13 mouse cellular contexts compared by ENCODE assay signal in genomic region chr4:153220485-153220884, GRCm38 (mm10).
"Had no signal": no experiment of that assay in that cellular context is flagged by ENCODE, and none has a peak within 500 bp of the region (broad histone marks: within the 10 kb centered on the region; RNA-seq: fewer than 3 reads in every experiment).

No protein-coding gene starts in this region.

- H3K4me3 ChIP-seq: liver, embryonic 12.5 days; lung, embryonic 15.5 days; midbrain, embryonic 12.5 days; myocyte; neural tube, embryonic 13.5 days; stomach, embryonic 15.5 days had no signal

- H3K36me3 ChIP-seq: liver, embryonic 12.5 days; lung, embryonic 15.5 days; midbrain, embryonic 12.5 days; neural tube, embryonic 13.5 days; stomach, embryonic 15.5 days had no signal

- ATAC-seq: liver, embryonic 12.5 days; midbrain, embryonic 16.5 days had no signal

- DNase-seq: lung, adult 18-20 months; thymus, adult 2 months; thymus, postnatal 25 days; thymus, postnatal 4 days had no signal

- H3K27me3 ChIP-seq: liver, embryonic 12.5 days; lung, embryonic 15.5 days; neural tube, embryonic 13.5 days; stomach, embryonic 15.5 days had no signal

- H3K9me3 ChIP-seq: liver, embryonic 12.5 days; lung, embryonic 15.5 days; midbrain, embryonic 12.5 days; stomach, embryonic 15.5 days had no signal

- H3K4me2 ChIP-seq: liver, embryonic 12.5 days; lung, embryonic 15.5 days; midbrain, embryonic 12.5 days; neural tube, embryonic 13.5 days; stomach, embryonic 15.5 days had no signal

- H3K27ac ChIP-seq: liver, embryonic 12.5 days; liver, embryonic 14.5 days; lung, embryonic 15.5 days; midbrain, embryonic 12.5 days; neural tube, embryonic 13.5 days; stomach, embryonic 15.5 days; stomach, postnatal 0 days had no signal

- H3K9ac ChIP-seq: liver, embryonic 12.5 days; liver, embryonic 14.5 days; lung, embryonic 15.5 days; midbrain, embryonic 12.5 days; neural tube, embryonic 13.5 days; stomach, embryonic 15.5 days had no signal
